8 mouse cellular contexts compared by ENCODE assay signal in the genomic region with DNA sequence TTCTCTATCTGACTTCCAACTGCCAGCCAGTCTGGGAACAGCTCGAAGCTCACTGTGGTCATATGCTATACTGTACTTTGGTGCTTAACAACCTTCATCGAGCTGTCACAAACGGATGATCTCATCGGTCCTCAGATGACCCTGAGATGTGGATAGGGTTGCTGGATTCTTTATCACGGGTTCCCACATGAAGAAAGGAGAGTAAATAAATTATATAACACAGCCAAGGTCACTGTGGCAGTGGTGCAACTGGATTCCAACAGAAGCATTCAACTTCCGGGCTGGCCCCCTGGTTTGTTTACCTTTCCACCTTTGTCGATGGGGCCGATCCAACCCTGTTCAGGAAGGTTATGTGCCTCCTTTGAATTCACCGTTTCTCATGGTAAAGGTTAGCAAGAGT.
A peak's percentile ranks its signal among the peaks of the same experiment; 100 is the strongest.
DNase-seq lines count a peak whose midpoint lies in the region; ATAC-seq and TF ChIP-seq lines count a peak whose summit lies in the region.

No protein-coding gene starts in this region.

- peaks cover 2% of the 10 kb centered on the region; the same call in 1 of the 2 replicates for H3K36me3 ChIP-seq in heart, adult 2 months (ENCODE audit: control insufficient read depth, insufficient read depth, low read length)
- no peaks in the 10 kb centered on the region for H3K36me3 ChIP-seq in kidney, embryonic 14.5 days (ENCODE audit: control insufficient read depth, insufficient read depth, low read length)
- H3K36me3 ChIP-seq in forebrain, embryonic 15.5 days: no peaks in the 10 kb centered on the region

- H3K27me3 ChIP-seq in heart, adult 2 months (ENCODE audit: control insufficient read depth, insufficient read depth, low read length): no peaks in the 10 kb centered on the region
- H3K27me3 ChIP-seq in kidney, embryonic 14.5 days (ENCODE audit: control insufficient read depth, insufficient read depth, low read length): no peaks in the 10 kb centered on the region
- H3K27me3 ChIP-seq in forebrain, embryonic 15.5 days: no peaks in the 10 kb centered on the region

- H3K9ac ChIP-seq in heart, adult 2 months (ENCODE audit: low read depth, low read length): no peak overlapping the region
- H3K9ac ChIP-seq in kidney, embryonic 14.5 days (ENCODE audit: low read depth, low read length): no peak overlapping the region
- H3K9ac ChIP-seq in forebrain, embryonic 15.5 days (replicated peaks): no peak overlapping the region

- peak; percentile 24; the same call in 1 of the 2 replicates for ATAC-seq in kidney, embryonic 14.5 days (ENCODE audit: low FRiP score, low TSS enrichment)
- no peak for ATAC-seq in forebrain, embryonic 15.5 days (replicated peaks)

- peak overlapping the region; percentile 79 for H3K27ac ChIP-seq in gastrocnemius, adult 2 months
- H3K27ac ChIP-seq in heart, adult 2 months: peak overlapping the region; percentile 70
- no peak overlapping the region for H3K27ac ChIP-seq in kidney, embryonic 14.5 days (ENCODE audit: low read depth, low read length)
- no peak overlapping the region for H3K27ac ChIP-seq in forebrain, embryonic 15.5 days (replicated peaks)

- no peaks in the 10 kb centered on the region for H3K79me2 ChIP-seq in heart, adult 2 months (replicated peaks; ENCODE audit: control insufficient read depth, insufficient read depth, low read length)

- intact Hi-C loops in gastrocnemius, adult 2 months (cut with DNase I): no loop called here
- intact Hi-C loops in gastrocnemius, postnatal 36 days (cut with DNase I): no loop called here
- intact Hi-C loops in heart, adult 2 months (cut with DNase I): no loop called here

- H3K4me1 ChIP-seq in heart, adult 2 months (ENCODE audit: control insufficient read depth, insufficient read depth, low read length): peaks cover 10% of the 10 kb centered on the region
- peaks cover 4% of the 10 kb centered on the region; the same call in 1 of the 2 replicates for H3K4me1 ChIP-seq in kidney, embryonic 14.5 days (ENCODE audit: control insufficient read depth, insufficient read depth, low read length)
- H3K4me1 ChIP-seq in forebrain, embryonic 15.5 days: 0 out of 2 replicates have a peak, but pooled peaks cover under 1% of the 10 kb centered on the region

- no peak for TF ChIP-seq POLR2A in heart, adult 2 months (IDR thresholded peaks at IDR 0.05; ENCODE audit: insufficient read depth, low read depth, low read length)

- TF ChIP-seq CTCF in gastrocnemius, adult 2 months (IDR thresholded peaks at IDR 0.05): no peak
- TF ChIP-seq CTCF in heart, adult 2 months (IDR thresholded peaks at IDR 0.05): no peak

- H3K4me3 ChIP-seq in gastrocnemius, adult 2 months: peak overlapping the region; percentile 44; the same call in 1 of the 2 replicates
- no peak overlapping the region for H3K4me3 ChIP-seq in heart, adult 2 months
- H3K4me3 ChIP-seq in kidney, embryonic 14.5 days (ENCODE audit: low read length): no peak overlapping the region
- H3K4me3 ChIP-seq in forebrain, embryonic 15.5 days: no peak overlapping the region

- H3K4me2 ChIP-seq in kidney, embryonic 14.5 days (replicated peaks; ENCODE audit: low read depth, low read length): no peak overlapping the region
- H3K4me2 ChIP-seq in forebrain, embryonic 15.5 days (replicated peaks): no peak overlapping the region

- 11% methylated on average over 9 of the region's 9 CpGs for WGBS in heart, adult 2 months
- WGBS in kidney, embryonic 14.5 days: 20% methylated on average over 9 of the region's 9 CpGs
- whole genome bisulfite sequencing in forebrain, embryonic 15.5 days: 74% methylated on average over 9 of the region's 9 CpGs

- no peaks in the 10 kb centered on the region for H3K9me3 ChIP-seq in kidney, embryonic 14.5 days (ENCODE audit: control insufficient read depth, low read length)
- H3K9me3 ChIP-seq in forebrain, embryonic 15.5 days: no peaks in the 10 kb centered on the region

- TF ChIP-seq EP300 in heart, adult 2 months (IDR thresholded peaks at IDR 0.05; ENCODE audit: insufficient read depth, low read depth, low read length): peak; percentile 38; the same call in 1 of the 2 replicates

- peak; percentile 39 for DNase-seq in gastrocnemius, adult 2 months
- DNase-seq in gastrocnemius, postnatal 36 days: no peak
- DNase-seq in heart, adult 2 months: peak; percentile 29 to 40
- DNase-seq in lung, postnatal 36 days: peak; percentile 62
- DNase-seq in right cerebral cortex, adult 2 months (ENCODE audit: low spot score in 2 of 2): no peak
- DNase-seq in layer of hippocampus, postnatal 25 days (ENCODE audit: extremely low spot score in 1 of 2, low spot score in 1 of 2): no peak

Comparison
In these comparisons a context has a peak if more than half of its experiments do, and no peak if none do; other contexts are left out.
1. DNase-seq: peak in gastrocnemius, adult 2 months (single experiment), heart, adult 2 months (2 of 2) and lung, postnatal 36 days (single experiment); none in gastrocnemius, postnatal 36 days (0 of 2), right cerebral cortex, adult 2 months (0 of 2) and layer of hippocampus, postnatal 25 days (0 of 2).
2. H3K27ac ChIP-seq: peak in gastrocnemius, adult 2 months (single experiment) and heart, adult 2 months (single experiment); none in kidney, embryonic 14.5 days (single experiment) and forebrain, embryonic 15.5 days (single experiment).